Mouse (Mus musculus): Measurements from ENCODE around the gene Abca7. TPM values are rescaled to one million over a fixed set of nuclear protein-coding genes. Genes with fewer than 3 reads are reported as not detected.

Abca7 gene
- polyA plus RNA-seq, 1 experiment from 2014 or later: 2.2 TPM

DNA sequence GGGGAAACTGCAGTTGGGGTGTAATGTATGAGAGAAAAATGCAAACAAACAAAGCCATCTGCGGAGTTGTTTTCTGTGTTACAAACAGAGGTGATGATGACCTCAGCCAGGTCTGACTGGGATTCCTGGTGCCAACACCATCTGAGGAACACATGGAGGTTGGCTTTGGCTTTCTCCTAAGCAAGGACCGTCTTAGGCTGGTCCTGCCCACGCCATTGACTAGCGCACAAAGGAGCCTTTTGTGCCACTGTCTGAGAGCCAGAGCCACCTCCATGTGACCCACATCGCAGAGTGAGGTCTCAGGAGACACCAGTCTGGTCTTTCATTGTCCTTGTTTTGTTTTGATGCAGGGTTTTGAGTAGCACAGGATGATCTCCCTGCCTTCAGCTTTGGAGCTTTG, 52.1 kb downstream of the Abca7 start:
- no peak for TF ChIP-seq CTCF (IDR thresholded peaks at IDR 0.05; ENCODE audit: low read depth)
- H3K27me3 ChIP-seq (replicated peaks; ENCODE audit: control insufficient read depth, insufficient read depth, low read length): no peaks in the 10 kb centered on the region
- WGBS: 54% methylated on average over 5 of the region's 5 CpGs
- ATAC-seq: no peak
- H3K27ac ChIP-seq (ENCODE audit: low read depth, low read length): peak overlapping the region; percentile 9; the same call in 1 of the 2 replicates
- H3K36me3 ChIP-seq (ENCODE audit: control insufficient read depth, insufficient read depth): no peaks in the 10 kb centered on the region
- H3K9me3 ChIP-seq (ENCODE audit: control insufficient read depth): no peaks in the 10 kb centered on the region
- H3K9ac ChIP-seq (ENCODE audit: low read depth, low read length): no peak overlapping the region
- no peak overlapping the region for H3K4me2 ChIP-seq (replicated peaks; ENCODE audit: low read depth)
- peaks cover 2% of the 10 kb centered on the region; the same call in 1 of the 2 replicates for H3K4me1 ChIP-seq (replicated peaks; ENCODE audit: control insufficient read depth, insufficient read depth, low read length)
- no peak overlapping the region for H3K4me3 ChIP-seq (ENCODE audit: low read depth, low read length)

DNA sequence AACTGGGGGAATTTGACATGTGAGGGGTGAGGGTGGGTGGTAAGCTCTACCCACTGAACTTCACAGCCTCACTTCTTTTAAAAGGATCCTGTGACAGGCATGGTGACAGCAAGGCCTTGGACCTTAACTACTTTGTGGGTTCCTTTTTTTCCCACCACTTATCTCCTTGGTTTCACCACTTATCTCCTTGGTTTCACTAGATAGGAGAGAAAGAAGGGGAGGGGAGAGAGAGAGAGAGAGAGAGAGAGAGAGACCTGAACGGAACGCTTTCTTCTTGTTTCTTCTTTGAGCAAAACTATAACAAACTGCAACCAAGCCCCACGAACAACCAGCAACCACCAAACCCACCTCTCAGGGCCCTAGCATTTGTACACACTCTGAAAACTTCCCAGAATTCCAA, 52.5 kb downstream of the Abca7 start:
- Histone ChIP-seq H3K4me2 (replicated peaks; ENCODE audit: low read depth) (no peak overlapping the region), H3K4me1 (replicated peaks; ENCODE audit: control insufficient read depth, insufficient read depth, low read length) (peaks cover 2% of the 10 kb centered on the region; the same call in 1 of the 2 replicates), H3K9me3 (ENCODE audit: control insufficient read depth) (no peaks in the 10 kb centered on the region), H3K36me3 (ENCODE audit: control insufficient read depth, insufficient read depth) (no peaks in the 10 kb centered on the region), H3K9ac (ENCODE audit: low read depth, low read length) (no peak overlapping the region), H3K27me3 (replicated peaks; ENCODE audit: control insufficient read depth, insufficient read depth, low read length) (no peaks in the 10 kb centered on the region), H3K4me3 (ENCODE audit: low read depth, low read length) (no peak overlapping the region), H3K27ac (ENCODE audit: low read depth, low read length) (peak overlapping the region; percentile 9; the same call in 1 of the 2 replicates)
- no peak for ATAC-seq
- TF ChIP-seq CTCF (IDR thresholded peaks at IDR 0.05; ENCODE audit: low read depth): no peak
- 48% methylated on average over 3 of the region's 3 CpGs for WGBS

GRCm38 (mm10) chr10:80050244-80050643, 54.0 kb downstream of the Abca7 start:
- Histone ChIP-seq H3K9ac (ENCODE audit: low read depth, low read length) (no peak overlapping the region), H3K27me3 (replicated peaks; ENCODE audit: control insufficient read depth, insufficient read depth, low read length) (no peaks in the 10 kb centered on the region), H3K27ac (ENCODE audit: low read depth, low read length) (peak overlapping the region; percentile 95; the same call in 1 of the 2 replicates), H3K36me3 (ENCODE audit: control insufficient read depth, insufficient read depth) (no peaks in the 10 kb centered on the region), H3K4me1 (replicated peaks; ENCODE audit: control insufficient read depth, insufficient read depth, low read length) (peaks cover 2% of the 10 kb centered on the region; the same call in 1 of the 2 replicates), H3K4me3 (ENCODE audit: low read depth, low read length) (no peak overlapping the region), H3K4me2 (replicated peaks; ENCODE audit: low read depth) (no peak overlapping the region), H3K9me3 (ENCODE audit: control insufficient read depth) (no peaks in the 10 kb centered on the region)
- no peak for ATAC-seq
- WGBS: 43% methylated on average over 6 of the region's 6 CpGs
- no peak for TF ChIP-seq CTCF (IDR thresholded peaks at IDR 0.05; ENCODE audit: low read depth)

- Histone ChIP-seq H3K27ac (ENCODE audit: low read depth, low read length) (peak overlapping the region; percentile 95), H3K9me3 (ENCODE audit: control insufficient read depth) (no peaks in the 10 kb centered on the region), H3K27me3 (replicated peaks; ENCODE audit: control insufficient read depth, insufficient read depth, low read length) (no peaks in the 10 kb centered on the region), H3K4me1 (replicated peaks; ENCODE audit: control insufficient read depth, insufficient read depth, low read length) (peaks cover 2% of the 10 kb centered on the region; the same call in 1 of the 2 replicates), H3K36me3 (ENCODE audit: control insufficient read depth, insufficient read depth) (peaks cover 6% of the 10 kb centered on the region; the same call in 1 of the 2 replicates), H3K9ac (ENCODE audit: low read depth, low read length) (peak overlapping the region; percentile 31), H3K4me3 (ENCODE audit: low read depth, low read length) (no peak overlapping the region), H3K4me2 (replicated peaks; ENCODE audit: low read depth) (0 out of 2 replicates have a peak overlapping the region, but pooled peaks have one; percentile 6)
- TF ChIP-seq CTCF (IDR thresholded peaks at IDR 0.05; ENCODE audit: low read depth): no peak
- 27% methylated on average over 15 of the region's 15 CpGs for WGBS
- ATAC-seq: no peak
These were observed 54.8 kb downstream of the Abca7 start for GRCm38 (mm10) chr10:80050885-80051617.

DNA sequence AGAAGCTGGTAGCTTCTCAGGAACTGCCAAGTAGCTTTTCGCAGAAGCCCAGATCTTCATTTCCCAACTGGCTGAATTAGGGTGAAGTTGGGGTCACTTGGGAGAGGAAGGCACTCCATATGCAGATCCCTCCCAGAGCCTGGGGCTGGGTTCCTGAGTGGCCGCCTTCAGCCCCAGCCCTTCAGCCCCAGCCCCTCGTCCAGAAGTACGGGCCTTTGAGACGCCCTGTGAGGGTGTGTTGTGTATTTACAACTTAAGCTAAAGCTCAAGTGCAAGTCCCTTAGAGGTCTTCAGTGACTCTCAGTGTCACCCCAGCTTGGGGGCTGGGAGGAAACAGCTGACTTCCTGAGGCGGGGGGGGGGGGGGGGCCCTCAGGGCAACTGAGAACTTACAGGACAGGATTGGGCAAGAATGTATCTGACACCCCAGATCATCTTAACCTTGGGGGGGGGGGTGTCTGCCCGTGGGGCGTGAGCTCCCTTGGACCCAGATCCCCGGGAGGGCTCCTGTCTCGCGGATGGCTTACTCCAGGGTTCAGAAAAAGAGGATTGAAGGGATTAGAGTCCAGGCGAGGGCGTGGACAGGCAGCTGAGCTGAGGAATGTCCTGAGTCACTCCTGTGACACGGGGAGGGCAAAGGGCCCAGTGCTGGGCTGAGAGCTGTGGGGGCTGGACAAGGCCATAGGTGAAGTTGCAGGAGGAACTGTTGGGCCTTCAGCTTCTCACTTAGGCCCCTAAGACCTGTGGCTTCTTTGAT, 55.5 kb downstream of the Abca7 start:
- Histone ChIP-seq H3K27ac (ENCODE audit: low read depth, low read length) (peak overlapping the region; percentile 95), H3K4me3 (ENCODE audit: low read depth, low read length) (no peak overlapping the region), H3K4me2 (replicated peaks; ENCODE audit: low read depth) (0 out of 2 replicates have a peak overlapping the region, but pooled peaks have one; percentile 6), H3K9ac (ENCODE audit: low read depth, low read length) (peak overlapping the region; percentile 31), H3K9me3 (ENCODE audit: control insufficient read depth) (no peaks in the 10 kb centered on the region), H3K36me3 (ENCODE audit: control insufficient read depth, insufficient read depth) (peaks cover 11% of the 10 kb centered on the region), H3K27me3 (replicated peaks; ENCODE audit: control insufficient read depth, insufficient read depth, low read length) (no peaks in the 10 kb centered on the region), H3K4me1 (replicated peaks; ENCODE audit: control insufficient read depth, insufficient read depth, low read length) (peaks cover 2% of the 10 kb centered on the region; the same call in 1 of the 2 replicates)
- WGBS: 25% methylated on average over 14 of the region's 14 CpGs
- ATAC-seq: peak; percentile 58
- no peak for TF ChIP-seq CTCF (IDR thresholded peaks at IDR 0.05; ENCODE audit: low read depth)

DNA sequence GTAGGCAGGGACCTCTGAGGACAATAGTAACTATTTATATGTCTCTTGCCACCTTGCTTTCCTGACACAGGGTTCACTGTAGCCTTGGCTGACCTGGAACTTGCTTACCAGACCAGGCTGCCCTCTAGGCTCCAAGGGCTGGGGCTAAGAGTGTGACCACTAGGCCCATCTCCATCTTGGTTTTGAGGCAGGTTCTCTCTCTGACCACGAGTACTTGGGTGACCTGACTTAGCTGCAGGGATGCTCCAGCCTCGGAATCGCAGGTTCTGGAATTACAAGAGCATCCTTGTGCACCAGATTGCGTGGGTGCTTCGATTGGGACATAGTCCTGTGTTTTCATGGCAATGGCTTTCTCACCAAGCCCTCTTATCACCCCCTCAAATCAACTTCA, 56.1 kb downstream of the Abca7 start:
- TF ChIP-seq CTCF (IDR thresholded peaks at IDR 0.05; ENCODE audit: low read depth): no peak
- Histone ChIP-seq H3K9ac (ENCODE audit: low read depth, low read length) (no peak overlapping the region), H3K36me3 (ENCODE audit: control insufficient read depth, insufficient read depth) (peaks cover 16% of the 10 kb centered on the region), H3K27ac (ENCODE audit: low read depth, low read length) (peak overlapping the region; percentile 95), H3K4me3 (ENCODE audit: low read depth, low read length) (no peak overlapping the region), H3K27me3 (replicated peaks; ENCODE audit: control insufficient read depth, insufficient read depth, low read length) (no peaks in the 10 kb centered on the region), H3K4me2 (replicated peaks; ENCODE audit: low read depth) (no peak overlapping the region), H3K9me3 (ENCODE audit: control insufficient read depth) (no peaks in the 10 kb centered on the region), H3K4me1 (replicated peaks; ENCODE audit: control insufficient read depth, insufficient read depth, low read length) (peaks cover 2% of the 10 kb centered on the region; the same call in 1 of the 2 replicates)
- WGBS: 80% methylated on average over 5 of the region's 5 CpGs
- no peak for ATAC-seq

Data from intestine, postnatal 0 days (tissue).